Mouse (Mus musculus): ENCODE measurements around the gene Exosc2.
A peak's percentile ranks its signal among the peaks of the same experiment; 100 is the strongest.
"Not testable (repeated sequence)": the region's sequence is repeated elsewhere in the genome, so short reads cannot be mapped to it uniquely, and the experiment has no call there.

Exosc2 gene

DNA sequence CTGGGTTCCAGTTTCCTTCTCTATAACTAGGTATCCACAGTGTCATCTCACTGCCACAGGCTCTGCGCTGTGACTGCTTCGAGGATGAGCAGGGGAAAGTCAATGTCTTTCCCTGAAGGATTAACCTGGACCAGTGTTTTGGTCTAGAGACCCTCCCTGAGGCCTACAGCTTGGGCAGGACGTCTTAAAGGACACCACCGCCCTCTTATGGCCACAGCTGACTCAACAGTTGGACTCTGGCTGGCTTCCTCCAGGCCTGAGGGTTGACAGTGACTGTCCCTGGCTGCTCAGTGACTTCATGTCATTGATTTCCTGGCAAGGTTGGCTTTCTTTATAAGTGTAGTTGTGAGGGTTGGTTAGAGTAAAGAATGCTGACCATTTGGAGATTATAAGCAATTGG is 3.2 kb upstream of the Exosc2 start:
- no peak for DNase-seq (ENCODE audit: low read depth, low spot score)

DNA sequence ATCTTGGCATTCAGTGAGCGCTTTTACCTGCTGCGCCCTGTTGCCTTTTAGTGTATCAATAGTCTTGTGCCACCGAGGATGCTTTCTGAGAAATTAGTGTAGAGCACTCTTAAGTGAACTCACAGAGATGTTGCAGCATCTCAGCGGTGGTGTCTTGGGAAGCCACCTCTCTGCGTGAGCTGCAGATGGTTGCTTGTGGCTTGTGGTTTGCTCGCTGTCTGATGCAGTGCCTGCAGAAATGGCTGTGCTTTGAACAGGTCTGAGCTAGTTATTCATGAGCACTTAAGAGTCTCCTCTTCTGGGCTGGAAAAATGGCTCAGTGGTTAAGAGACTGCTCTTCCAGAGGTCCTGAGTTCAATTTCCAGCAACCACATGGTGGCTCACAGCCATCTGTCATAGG is 8.1 kb downstream of the Exosc2 start:
- DNase-seq (ENCODE audit: low read depth, low spot score): no peak

DNA sequence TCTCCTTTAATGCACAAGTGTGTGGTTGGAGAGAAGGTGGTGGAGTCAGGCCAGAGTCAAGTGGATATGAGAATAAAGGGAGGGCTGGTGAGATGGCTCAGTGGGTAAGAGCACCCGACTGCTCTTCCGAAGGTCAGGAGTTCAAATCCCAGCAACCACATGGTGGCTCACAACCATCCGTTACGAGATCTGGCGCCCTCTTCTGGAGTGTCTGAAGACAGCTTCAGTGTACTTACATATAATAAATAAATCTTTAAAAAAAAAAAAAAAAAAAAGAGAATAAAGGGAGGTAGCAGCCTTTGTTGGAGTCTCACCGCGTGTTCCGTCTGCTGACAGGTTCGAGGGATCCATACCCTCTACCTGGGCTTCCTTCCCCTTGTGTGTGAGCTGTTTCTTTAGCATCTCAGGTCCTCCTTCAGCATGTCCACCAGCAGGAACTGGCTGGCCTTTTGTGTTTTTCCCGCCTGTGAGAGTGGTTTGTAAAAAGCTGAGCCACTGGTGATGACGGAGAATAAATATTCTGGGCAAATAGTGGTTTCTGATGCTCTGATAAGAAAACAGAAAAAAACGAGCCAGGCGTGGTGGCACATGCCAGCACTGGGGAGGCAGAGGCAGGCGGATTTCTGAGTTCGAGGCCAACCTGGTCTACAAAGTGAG is 10.7 kb downstream of the Exosc2 start:
- not testable (repeated sequence) for DNase-seq (ENCODE audit: low read depth, low spot score)

DNA sequence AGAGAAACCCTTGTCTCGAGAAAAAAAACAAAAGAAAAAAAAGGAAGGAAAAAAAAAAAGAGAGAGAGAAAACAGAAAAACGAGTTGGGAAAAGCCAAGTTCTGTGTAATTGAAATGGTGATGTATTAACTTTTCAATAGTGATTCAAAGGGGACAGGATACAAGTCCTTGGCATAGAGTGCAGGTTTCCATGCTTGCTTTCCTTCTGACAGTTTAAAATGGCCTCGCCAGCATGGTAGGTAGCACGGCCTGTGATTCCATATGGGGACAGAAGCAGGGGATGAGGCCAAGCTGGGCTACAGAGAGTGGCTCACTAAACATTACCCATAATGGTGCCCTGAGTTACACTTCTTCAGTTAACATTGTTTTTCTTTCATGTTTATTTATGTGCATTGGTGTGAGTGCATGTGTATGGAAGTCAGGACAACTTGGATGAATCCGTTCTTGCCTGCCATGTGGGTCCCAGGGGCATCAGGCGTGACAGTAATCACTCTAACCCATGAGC is 11.3 kb downstream of the Exosc2 start:
- no peak for DNase-seq (ENCODE audit: low read depth, low spot score)

DNA sequence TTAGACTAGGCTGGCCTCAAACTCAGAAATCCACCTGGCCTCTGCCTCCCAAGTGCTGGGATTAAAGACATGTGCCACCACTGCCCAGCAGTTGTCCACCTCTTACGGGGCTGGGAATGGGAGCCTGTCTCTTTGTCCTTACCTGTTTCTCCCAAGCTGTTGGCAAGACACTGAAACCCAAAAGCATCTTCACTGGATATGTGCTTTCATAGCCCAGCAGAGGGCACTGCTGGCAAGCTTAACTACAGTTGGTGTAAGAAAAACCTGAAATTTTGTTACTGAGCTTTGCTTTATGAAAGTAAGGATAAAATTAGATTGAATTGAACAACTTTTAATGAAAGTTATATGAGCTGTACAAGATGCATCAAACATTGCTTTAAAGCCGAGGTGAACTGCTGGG is 13.2 kb downstream of the Exosc2 start:
- peak; percentile 53 for DNase-seq (ENCODE audit: low read depth, low spot score)

DNA sequence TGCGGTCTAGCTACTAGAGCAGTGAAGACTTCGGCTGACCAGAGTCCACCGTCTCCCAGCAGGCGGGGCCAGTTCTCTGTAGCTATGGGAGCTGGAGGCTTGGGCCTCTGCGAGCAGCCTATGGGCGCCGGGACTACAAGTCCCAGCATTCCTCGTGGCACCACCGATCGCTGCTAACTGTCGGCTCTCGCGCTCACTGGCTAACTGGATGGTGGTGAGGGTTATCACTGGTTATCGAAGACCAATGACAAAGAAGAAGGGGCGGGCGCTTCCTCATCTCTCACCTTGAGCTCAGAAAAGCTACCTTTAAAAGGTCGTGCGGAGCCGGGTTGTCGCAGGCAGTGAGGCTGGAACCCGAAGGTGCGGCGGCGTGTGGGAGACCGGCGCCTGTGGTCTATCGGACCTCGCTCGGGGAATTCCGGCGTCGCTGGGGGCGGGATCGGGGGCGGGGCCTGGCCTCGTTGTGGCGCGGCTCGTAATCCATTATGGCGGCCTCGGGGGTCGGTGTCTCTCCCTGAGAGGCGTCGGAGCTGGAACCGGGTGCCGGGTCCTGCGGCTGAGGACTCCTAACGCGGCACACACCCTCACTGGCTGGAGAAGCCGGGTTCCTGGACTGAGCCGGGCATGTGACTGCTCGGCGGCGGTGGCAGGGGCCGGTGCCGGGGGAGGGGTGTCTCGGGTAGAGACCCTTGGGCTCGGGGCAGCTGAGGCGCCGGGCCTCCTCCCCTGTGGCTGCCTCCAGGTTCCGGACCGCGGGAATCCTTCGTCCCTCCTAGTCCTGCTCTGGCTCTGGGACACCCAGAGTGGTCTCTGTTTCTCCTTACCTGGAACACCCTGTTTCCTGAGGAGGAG is 17.8 kb downstream of the Exosc2 start, which contains the start of gene Abl1:
Gene Abl1, plus strand, starts transcription at position 303 of the 852 bp plus-strand sequence.
- peak; percentile 91 for DNase-seq (ENCODE audit: low read depth, low spot score)

DNA sequence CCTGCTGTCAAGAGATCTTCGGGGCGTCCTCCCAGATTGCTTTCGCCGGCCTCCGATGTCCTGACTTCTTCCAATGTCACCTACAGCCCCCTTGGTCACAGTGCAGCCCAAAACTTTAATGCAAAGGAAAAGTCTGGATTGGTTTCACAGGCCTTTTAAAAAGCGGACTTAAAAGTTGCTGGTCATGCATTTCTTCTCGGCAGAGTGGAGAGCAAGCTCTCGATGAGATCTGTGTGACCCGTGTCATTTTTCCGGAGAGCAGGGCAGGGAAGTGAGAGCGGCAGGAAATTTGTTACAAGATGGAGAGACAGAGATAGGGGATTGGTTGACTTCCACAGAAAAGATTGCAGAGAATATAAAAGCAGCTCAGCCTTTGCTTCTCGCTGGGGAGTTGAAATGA is 18.5 kb downstream of the Exosc2 start:
- DNase-seq (ENCODE audit: low read depth, low spot score): no peak

DNA sequence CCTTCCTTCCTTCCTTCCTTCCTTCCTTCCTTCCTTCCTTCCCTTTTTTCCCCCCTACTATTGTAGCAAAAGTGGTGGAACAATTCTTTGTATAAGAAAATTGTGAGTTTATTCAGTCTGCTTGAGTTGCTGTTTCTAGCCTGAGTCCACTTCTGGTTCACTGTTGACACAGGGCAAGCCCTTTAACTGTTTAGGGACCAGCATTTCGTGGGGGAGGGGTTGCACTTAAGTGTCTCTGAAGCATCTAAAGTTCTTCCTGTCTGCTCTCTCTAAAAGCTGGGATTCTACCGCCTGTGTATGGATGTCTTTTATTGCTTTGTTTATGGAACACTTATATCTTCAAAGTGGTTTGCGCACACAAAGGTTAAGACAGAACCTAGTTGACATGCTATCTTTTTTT is 19.5 kb downstream of the Exosc2 start:
- no peak for DNase-seq (ENCODE audit: low read depth, low spot score)

DNA sequence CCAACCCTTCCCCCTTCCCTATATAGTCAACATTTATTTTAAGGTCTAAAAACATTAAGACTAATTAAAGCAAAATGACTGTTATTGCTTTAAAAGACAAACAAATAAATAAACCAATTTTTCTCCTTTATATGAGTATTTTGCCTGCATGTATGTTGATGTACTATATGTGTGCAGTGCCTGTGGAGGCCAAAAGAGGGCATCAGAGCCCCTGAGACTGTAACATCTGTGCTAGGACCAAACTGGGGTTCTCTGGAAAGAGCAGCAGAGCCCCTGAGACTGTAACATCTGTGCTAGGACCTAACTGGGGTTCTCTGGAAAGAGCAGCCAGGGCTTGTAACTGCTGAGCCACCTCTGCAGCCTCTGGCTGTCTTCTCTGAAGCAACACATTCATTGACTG is 27.7 kb downstream of the Exosc2 start:
- no peak for DNase-seq (ENCODE audit: low read depth, low spot score)

DNA sequence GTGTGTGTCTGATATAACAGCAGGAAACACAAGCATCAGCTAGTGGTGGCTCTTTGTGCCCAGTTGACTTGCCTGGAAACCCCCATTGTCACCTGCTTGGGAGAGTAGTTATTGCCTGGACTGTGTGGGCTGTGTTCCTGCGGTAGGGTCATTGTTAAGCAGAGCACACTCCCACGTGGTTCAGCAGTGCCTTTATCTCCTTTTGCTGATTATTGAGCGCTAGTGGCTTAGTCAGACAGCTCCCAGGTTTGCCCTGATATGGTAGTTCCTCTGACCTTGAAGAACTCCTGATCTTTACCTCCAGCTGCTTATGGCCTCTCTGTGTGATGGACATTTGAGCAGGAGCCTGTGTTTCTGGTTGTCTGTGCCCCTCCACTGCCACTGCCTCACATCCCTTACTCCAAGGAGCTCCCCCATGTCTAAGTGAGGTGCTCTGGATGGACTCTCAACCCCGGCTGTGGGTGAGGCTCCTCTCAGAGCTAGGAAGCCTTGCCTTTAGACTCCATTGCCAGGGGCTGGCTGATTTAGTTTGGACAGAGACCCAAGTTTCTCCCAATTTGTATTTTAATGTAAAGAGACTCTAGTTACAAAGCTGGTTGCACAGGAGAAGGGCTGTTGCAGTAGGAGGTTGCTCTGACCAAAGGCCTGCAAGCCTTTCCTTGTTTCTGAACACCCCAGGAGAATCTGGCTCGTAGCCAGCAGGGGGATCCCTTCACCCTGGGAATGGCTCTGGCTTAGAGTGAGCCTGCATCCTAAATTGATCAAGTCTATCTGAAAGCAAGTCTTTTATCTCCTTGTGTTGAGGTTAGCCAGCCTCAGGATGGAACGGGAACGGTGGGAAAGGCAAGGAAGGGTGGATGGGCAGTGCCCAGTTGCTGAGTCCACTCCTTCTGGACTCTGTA is 30.3 kb downstream of the Exosc2 start:
- DNase-seq (ENCODE audit: low read depth, low spot score): no peak

DNA sequence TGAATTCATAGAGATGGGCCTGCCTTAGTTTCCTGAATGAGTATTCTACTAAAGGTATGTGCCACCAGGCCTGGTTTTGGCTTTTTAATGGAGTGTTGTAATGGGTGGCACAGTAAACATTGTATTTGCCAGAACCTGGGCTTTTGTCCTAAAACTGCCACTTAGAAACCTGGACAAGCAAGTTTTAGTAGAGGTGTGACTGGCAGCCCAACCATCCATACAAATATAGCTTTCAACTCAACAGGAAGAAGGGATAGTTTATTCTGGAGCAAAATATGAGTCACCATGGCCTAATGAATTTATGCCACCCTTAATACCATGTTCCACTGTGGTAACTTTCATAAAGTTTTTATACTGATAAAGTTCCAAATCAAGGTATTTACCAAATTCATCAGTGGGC is 32.7 kb downstream of the Exosc2 start:
- DNase-seq (ENCODE audit: low read depth, low spot score): no peak

DNA sequence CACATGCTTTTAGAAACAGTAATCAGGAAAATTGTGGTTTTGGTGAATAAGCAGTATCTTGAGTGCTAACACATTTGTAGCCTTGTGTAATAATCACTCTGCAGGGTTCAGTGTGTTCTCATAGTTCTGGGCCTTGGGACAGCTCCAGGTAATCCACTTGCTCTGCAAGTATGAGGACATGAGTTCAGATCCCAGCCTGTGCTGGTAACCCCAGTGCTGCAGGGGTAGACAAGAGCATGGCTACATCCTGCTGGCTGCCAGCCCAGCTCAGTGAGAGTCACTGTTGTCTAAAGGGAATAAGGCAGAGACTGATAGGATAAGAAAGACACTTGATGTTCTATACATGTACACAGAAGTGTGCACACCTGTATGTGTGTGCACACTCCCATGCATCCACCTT is 35.4 kb downstream of the Exosc2 start:
- no peak for DNase-seq (ENCODE audit: low read depth, low spot score)

DNA sequence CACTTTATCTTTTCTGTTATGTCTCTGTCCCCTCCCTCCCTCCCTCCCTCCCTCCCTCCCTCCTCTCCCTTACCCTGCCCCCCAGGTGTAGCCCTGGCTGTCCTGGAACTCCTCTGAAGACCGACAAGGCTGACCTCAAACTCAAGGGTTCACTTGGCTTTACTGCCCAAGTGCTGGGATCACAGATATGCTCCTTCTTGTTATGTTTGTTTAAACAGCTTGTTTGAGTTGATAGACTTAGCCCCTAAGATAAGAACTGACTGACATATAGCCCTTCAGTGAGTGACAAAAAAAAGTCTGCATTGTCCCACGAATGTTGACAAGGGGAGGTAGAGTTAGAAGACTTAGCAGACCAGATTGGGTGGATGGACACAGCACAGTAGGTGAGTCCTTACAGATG is 36.0 kb downstream of the Exosc2 start:
- DNase-seq (ENCODE audit: low read depth, low spot score): no peak

DNA sequence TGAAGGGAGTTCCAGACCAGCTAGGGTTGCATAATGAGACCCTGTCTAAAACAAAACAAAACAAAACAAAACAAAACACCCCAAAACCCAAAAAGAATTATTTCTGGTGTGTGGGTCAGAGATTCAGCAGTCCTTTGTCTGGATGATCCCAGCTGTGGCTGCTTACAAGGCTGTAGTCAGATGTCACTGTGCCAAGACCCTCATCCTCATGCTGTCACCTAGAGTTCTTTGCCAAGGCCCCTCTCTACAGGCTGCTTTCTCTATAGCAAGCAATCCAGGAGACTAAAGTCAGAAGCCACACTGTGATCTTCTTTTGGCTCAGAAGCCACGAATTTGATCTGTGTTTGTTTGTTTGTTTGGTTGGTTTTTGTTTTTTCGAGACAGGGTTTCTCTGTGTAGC is 42.2 kb downstream of the Exosc2 start:
- DNase-seq (ENCODE audit: low read depth, low spot score): no peak

DNA sequence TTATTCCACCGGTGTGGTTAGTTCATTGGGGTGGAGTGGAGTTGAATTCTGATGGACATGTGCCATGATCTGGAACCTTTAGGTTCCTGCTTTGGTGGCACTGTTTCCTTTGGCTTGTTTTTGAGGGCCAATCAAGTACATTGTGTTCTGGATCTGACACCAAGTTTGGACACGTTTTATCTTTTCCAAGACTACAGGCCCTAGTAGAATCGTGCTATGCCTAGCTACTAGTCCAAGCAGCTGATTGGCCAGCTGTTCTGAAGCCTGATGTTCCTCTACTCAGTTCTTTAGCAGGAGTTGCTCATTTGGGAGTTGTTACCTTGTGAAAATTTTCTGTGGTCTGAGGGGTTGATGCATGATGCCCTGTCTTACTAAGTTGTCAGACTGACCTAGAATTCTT is 43.3 kb downstream of the Exosc2 start:
- no peak for DNase-seq (ENCODE audit: low read depth, low spot score)

DNA sequence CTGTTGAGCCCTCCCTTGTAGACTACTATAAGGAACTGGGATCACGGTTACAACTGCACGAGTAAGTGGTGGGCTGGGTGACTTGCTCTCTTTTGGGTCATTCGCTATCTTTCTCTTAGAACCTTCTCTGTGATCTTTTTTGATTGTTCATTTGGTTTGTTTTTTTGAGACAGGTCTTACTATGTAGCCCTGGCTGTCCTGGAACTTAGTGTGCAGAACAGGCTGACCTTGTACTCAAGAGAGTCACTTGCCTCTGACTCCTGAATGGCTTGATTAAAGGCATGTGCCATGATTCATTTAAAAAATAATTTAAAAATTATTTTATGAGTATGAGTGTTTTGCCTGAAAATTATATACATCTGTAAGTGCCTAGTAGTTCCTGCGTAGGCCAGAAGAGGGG is 44.3 kb downstream of the Exosc2 start:
- no peak for DNase-seq (ENCODE audit: low read depth, low spot score)

DNA sequence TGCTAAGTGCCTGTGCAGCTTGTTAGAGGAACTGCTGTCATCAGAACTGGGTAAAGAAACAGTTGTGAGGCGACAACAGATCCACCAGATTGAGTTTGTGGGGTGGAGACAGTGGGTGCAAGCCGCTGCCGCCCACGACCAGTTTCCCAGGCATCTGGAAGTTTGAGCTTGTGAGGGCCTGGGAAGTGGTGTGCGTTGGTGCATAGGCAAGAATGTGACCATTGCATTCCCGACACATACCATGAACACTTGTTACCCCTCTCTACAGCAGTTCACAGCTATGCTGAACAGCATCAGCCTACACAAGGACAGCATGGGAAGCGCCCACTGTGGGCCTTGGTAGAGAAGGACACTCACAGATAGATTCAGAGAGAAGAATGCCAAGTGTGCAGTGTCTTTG is 45.5 kb downstream of the Exosc2 start:
- no peak for DNase-seq (ENCODE audit: low read depth, low spot score)

DNA sequence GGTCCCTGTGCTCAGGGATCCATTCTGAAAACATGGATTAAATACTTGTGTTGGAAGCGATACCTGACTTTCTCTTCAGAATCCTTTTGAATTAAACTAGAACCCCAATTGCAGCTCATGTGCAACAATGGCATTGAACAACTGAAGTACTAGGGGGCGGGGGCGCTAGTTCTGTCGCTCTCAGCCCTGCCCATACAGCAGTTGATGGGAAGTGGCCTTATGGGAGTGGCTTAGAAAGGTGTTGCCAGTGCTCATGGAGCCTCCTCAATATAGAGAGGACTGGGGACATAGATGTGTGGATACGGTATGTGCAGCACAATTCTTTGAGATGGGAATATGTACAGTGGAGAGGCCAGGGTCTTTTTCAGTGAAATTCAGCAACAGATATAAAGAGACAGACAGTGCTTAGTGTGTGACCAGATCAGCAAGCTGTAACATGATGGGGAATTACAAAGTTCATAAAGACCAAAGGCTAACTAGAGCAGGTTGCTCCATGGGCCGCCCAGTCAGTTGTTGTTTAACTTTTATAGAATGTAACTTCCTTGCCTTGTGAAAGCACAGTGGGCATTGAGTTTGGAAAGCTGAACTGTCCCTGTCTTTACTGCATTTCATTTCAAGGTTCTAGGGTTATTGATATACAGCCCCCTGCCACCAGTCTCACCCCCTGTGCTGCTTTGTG is 48.8 kb downstream of the Exosc2 start:
- no peak for DNase-seq (ENCODE audit: low read depth, low spot score)

DNA sequence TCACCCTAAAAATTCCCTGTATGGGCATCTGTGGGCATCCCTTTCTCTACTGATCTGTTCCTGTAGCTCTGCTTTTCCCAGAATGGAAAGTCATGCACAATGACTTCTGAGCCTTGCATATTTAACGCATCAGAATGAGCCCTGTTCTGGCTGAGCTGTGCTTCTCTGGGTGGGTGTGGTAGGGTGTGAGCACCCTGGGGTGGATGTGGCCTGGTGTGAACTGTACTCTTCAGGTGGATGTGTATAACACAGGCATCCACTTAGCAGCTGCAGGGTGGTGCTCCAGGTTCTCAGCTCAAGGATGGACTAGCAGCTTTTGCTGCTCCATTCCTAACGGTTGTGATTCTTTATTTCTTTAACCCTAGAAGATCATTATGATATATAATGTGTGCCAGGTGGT is 49.4 kb downstream of the Exosc2 start:
- DNase-seq (ENCODE audit: low read depth, low spot score): no peak

DNA sequence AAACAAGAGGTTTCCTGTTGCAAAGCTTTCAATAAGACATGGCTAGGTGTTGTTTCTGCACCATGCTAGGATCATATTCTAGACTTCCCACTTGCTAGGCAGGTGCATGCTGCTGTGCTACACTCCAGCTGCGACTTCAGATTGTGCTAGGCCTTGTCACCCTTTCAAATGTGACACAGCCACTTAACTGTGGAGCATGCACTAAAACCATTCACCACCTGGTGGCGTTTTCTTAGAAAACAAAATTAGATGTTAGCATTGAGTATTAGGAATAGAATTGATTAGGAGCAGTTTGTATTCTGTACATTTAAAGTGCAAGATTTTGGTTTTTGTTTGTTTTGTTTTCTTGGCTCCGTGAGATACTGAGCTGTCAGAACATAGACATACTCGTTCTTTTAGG is 50.3 kb downstream of the Exosc2 start:
- DNase-seq (ENCODE audit: low read depth, low spot score): no peak

DNA sequence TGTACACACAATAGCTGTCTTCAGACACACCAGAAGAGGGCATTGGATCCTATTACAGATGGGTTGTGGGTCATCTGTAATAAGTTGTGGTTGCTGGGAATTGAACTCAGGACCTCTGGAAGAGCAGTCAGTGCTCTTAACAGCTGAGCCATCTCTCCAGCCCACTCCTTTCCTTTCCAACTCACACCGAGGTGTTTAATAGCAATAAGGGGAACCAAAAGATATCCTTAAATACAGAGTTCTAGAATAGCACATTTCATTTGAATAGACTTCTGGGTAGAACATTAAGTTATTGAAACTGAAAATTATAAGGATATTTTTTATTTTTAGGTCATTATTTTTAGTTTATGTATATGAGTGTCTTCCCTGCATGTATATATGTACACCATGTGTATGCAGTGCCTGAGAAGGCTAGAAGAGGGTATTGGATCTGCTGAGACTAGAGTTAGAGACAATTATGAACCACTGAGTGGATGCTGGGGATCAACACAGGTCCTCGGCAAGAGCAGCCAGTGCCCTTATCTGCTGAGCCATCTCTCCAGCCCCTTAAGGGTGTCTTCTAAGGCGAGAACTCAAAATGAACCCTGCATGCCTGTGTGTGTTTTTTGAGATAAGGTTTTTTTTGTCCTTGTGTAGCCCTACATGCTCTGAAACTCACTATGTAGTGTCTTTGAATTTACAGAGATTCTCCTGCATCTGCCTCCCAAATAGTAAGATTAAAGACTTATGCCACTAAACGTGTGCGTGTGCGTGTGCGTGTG is 54.4 kb downstream of the Exosc2 start:
- DNase-seq (ENCODE audit: low read depth, low spot score): no peak

All from embryo, embryonic 11.5 days (tissue).